Mouse (Mus musculus): ENCODE measurements around the gene Tead1.

The Tead1 gene

GRCm38 (mm10) chr7:112686586-112686985 is 7.5 kb downstream of the Tead1 start:
- no peak for DNase-seq (ENCODE audit: low read depth)

GRCm38 (mm10) chr7:112688425-112689001 is 9.4 kb downstream of the Tead1 start:
- no peak for DNase-seq (ENCODE audit: low read depth)

GRCm38 (mm10) chr7:112690836-112691781 is 12.0 kb downstream of the Tead1 start:
- DNase-seq (ENCODE audit: low read depth), result no peak

- no peak for DNase-seq (ENCODE audit: low read depth)
These were observed 14.4 kb downstream of the Tead1 start for GRCm38 (mm10) chr7:112693566-112693965.

- DNase-seq (ENCODE audit: low read depth), result no peak
These were observed 17.7 kb downstream of the Tead1 start for GRCm38 (mm10) chr7:112696777-112697161.

GRCm38 (mm10) chr7:112697162-112697841 is 18.2 kb downstream of the Tead1 start:
- DNase-seq (ENCODE audit: low read depth), result no peak

GRCm38 (mm10) chr7:112700082-112700481 is 21.0 kb downstream of the Tead1 start:
- DNase-seq (ENCODE audit: low read depth), result no peak

- DNase-seq (ENCODE audit: low read depth), result no peak
These were observed 24.2 kb downstream of the Tead1 start for GRCm38 (mm10) chr7:112703341-112703740.

GRCm38 (mm10) chr7:112705870-112706269 is 26.8 kb downstream of the Tead1 start:
- DNase-seq (ENCODE audit: low read depth), result no peak

GRCm38 (mm10) chr7:112706756-112707155 is 27.6 kb downstream of the Tead1 start:
- DNase-seq (ENCODE audit: low read depth), result no peak

- DNase-seq (ENCODE audit: low read depth), result no peak
These were observed 31.4 kb downstream of the Tead1 start for GRCm38 (mm10) chr7:112710409-112711107.

GRCm38 (mm10) chr7:112711977-112712376 is 32.9 kb downstream of the Tead1 start:
- no peak for DNase-seq (ENCODE audit: low read depth)

- no peak for DNase-seq (ENCODE audit: low read depth)
These were observed 34.4 kb downstream of the Tead1 start for GRCm38 (mm10) chr7:112713509-112713908.

GRCm38 (mm10) chr7:112714783-112715182 is 35.7 kb downstream of the Tead1 start:
- no peak for DNase-seq (ENCODE audit: low read depth)

- DNase-seq (ENCODE audit: low read depth), result no peak
These were observed 37.6 kb downstream of the Tead1 start for GRCm38 (mm10) chr7:112716701-112717100.

- no peak for DNase-seq (ENCODE audit: low read depth)
These were observed 38.6 kb downstream of the Tead1 start for GRCm38 (mm10) chr7:112717676-112718075.

GRCm38 (mm10) chr7:112719394-112720142 is 40.5 kb downstream of the Tead1 start:
- no peak for DNase-seq (ENCODE audit: low read depth)

- no peak for DNase-seq (ENCODE audit: low read depth)
These were observed 41.2 kb downstream of the Tead1 start for GRCm38 (mm10) chr7:112720143-112720988.

- DNase-seq (ENCODE audit: low read depth), result no peak
These were observed 41.8 kb downstream of the Tead1 start for GRCm38 (mm10) chr7:112720989-112721337.

- DNase-seq (ENCODE audit: low read depth), result no peak
These were observed 42.7 kb downstream of the Tead1 start for GRCm38 (mm10) chr7:112721859-112722258.

GRCm38 (mm10) chr7:112728399-112728798 is 49.3 kb downstream of the Tead1 start:
- DNase-seq (ENCODE audit: low read depth), result no peak

Measured in induced T-regulatory cell, adult 2 months (primary cell).